Mouse (Mus musculus) myocyte (in vitro differentiated cells): ENCODE measurements around the gene Cptp. TPM values are rescaled to one million over a fixed set of nuclear protein-coding genes. Genes with fewer than 3 reads are reported as not detected.

Experiments
- H3K27me3 ChIP-seq: one replicate; pipeline ENCODE4 v1.6.1; 2011; ENCODE audit not compliant: control insufficient read depth, insufficient read depth, insufficient read length
- H3K36me3 ChIP-seq: one replicate; pipeline ENCODE4 v1.6.1; 2011; ENCODE audit not compliant: control insufficient read depth, insufficient read depth
- H3K4me2 ChIP-seq: one replicate; pipeline ENCODE4 v1.6.1; 2011; ENCODE audit warnings: low read depth, control low read depth
- H3K4me3 ChIP-seq: one replicate; pipeline ENCODE4 v1.5.1; 2011; ENCODE audit warnings: mild to moderate bottlenecking, control low read depth, moderate library complexity
- H3K79me2 ChIP-seq: one replicate; pipeline ENCODE4 v1.6.1; 2011; ENCODE audit not compliant: control insufficient read depth, insufficient read depth
- H3ac ChIP-seq: one replicate; pipeline ENCODE4 v1.6.1; 2011; ENCODE audit not compliant: control insufficient read depth, insufficient read length
- CEBPB ChIP-seq: IDR thresholded peaks from 2 replicates; pipeline ENCODE4 v1.6.1; 2011; ENCODE audit warnings: mild to moderate bottlenecking, moderate library complexity; ENCODE audit not compliant: poor library complexity, insufficient read depth, severe bottlenecking
- E2F4 ChIP-seq: IDR thresholded peaks from one replicate; pipeline ENCODE4 v1.6.1; 2011; ENCODE audit warnings: mild to moderate bottlenecking, control low read depth, moderate library complexity; ENCODE audit not compliant: insufficient read depth
- MAX ChIP-seq: IDR thresholded peaks from one replicate; pipeline ENCODE4 v1.6.1; 2011; ENCODE audit warnings: low read depth, mild to moderate bottlenecking, control low read depth
- MYOD1 ChIP-seq, 3 experiments: IDR thresholded peaks; one replicate each; pipeline ENCODE4 v1.6.1; 2011; ENCODE audit warnings: control low read depth in 2 of 3, low read depth in 2 of 3, mild to moderate bottlenecking in 2 of 3, moderate library complexity in 1 of 3; ENCODE audit not compliant: insufficient read length in 2 of 3, control insufficient read depth in 1 of 3
- MYOG ChIP-seq, 3 experiments: IDR thresholded peaks; one replicate each; pipeline ENCODE4 v1.6.1; 2011; ENCODE audit warnings: control low read depth in 2 of 3, low read depth in 2 of 3, mild to moderate bottlenecking in 2 of 3; ENCODE audit not compliant: insufficient read length in 2 of 3, control insufficient read depth in 1 of 3, insufficient read depth in 1 of 3
- POLR2A ChIP-seq: IDR thresholded peaks from one replicate; pipeline ENCODE4 v1.6.1; 2011; ENCODE audit warnings: low read depth, mild to moderate bottlenecking, control low read depth, moderate library complexity; ENCODE audit not compliant: insufficient read length
- POLR2AphosphoS2 ChIP-seq: IDR thresholded peaks from one replicate; pipeline ENCODE4 v1.6.1; 2011; ENCODE audit warnings: low read depth, control low read depth; ENCODE audit not compliant: insufficient read length
- REST ChIP-seq: IDR thresholded peaks from one replicate; pipeline ENCODE4 v1.6.1; 2011; ENCODE audit warnings: mild to moderate bottlenecking, control low read depth, moderate library complexity; ENCODE audit not compliant: insufficient read depth, insufficient read length
- SRF ChIP-seq: IDR thresholded peaks from one replicate; pipeline ENCODE4 v1.6.1; 2011; ENCODE audit warnings: low read depth; ENCODE audit not compliant: control insufficient read depth, insufficient read length
- TCF12 ChIP-seq: IDR thresholded peaks from one replicate; pipeline ENCODE4 v1.6.1; 2011; ENCODE audit warnings: mild to moderate bottlenecking, control low read depth; ENCODE audit not compliant: poor library complexity, insufficient read depth, severe bottlenecking
- TCF3 ChIP-seq: IDR thresholded peaks from one replicate; pipeline ENCODE4 v1.6.1; 2011; ENCODE audit warnings: low read depth, control low read depth; ENCODE audit not compliant: insufficient read length
- USF1 ChIP-seq: IDR thresholded peaks from one replicate; pipeline ENCODE4 v1.6.1; 2011; ENCODE audit warnings: low read depth, mild to moderate bottlenecking, control low read depth, moderate library complexity
- polyA plus RNA-seq: library from polyadenylated mRNA; unstranded; fragments of >200 nt; fragmentation: generic; extraction: Trizol; gene quantifications from one replicate; pipeline ENCODE4 v1.2.1, GENCODE M21; 2012; ENCODE audit warnings: missing spikeins

Gene Cptp
- polyA plus RNA-seq, 1 experiment = 10.5 TPM

GRCm38 (mm10) chr4:155843231-155843630 is 26.0 kb downstream of the Cptp start:
- Histone ChIP-seq H3K4me2 (no peak overlapping the region), H3K36me3 (peaks cover 6% of the 10 kb centered on the region), H3K4me3 (no peak overlapping the region), H3K79me2 (peaks cover 14% of the 10 kb centered on the region), H3ac (no peak overlapping the region), H3K27me3 (no peaks in the 10 kb centered on the region)
- TF ChIP-seq POLR2A (no peak), TCF12 (no peak), CEBPB (no peak)

- Histone ChIP-seq H3K4me3 (peak overlapping the region; percentile 38), H3K27me3 (no peaks in the 10 kb centered on the region), H3K79me2 (peaks cover 6% of the 10 kb centered on the region), H3ac (no peak overlapping the region), H3K36me3 (peaks cover 6% of the 10 kb centered on the region), H3K4me2 (no peak overlapping the region)
- TF ChIP-seq TCF12 (no peak), TCF3 (no peak), POLR2A (no peak), E2F4 (no peak), MAX (no peak), MYOG (IDR thresholded peaks at IDR 0.05; ENCODE audit: control insufficient read depth in 1 of 3, insufficient read depth in 1 of 3, insufficient read length in 2 of 3, low read depth in 2 of 3) (no peak), SRF (no peak), USF1 (no peak), MYOD1 (IDR thresholded peaks at IDR 0.05; ENCODE audit: control insufficient read depth in 1 of 3, insufficient read length in 2 of 3, low read depth in 2 of 3) (no peak), REST (no peak), POLR2AphosphoS2 (no peak), CEBPB (no peak)
Observed at GRCm38 (mm10) chr4:155841651-155842270, 27.5 kb downstream of the Cptp start.

GRCm38 (mm10) chr4:155841003-155841454 is 28.2 kb downstream of the Cptp start:
- Histone ChIP-seq H3ac (no peak overlapping the region), H3K27me3 (no peaks in the 10 kb centered on the region), H3K79me2 (peaks cover 6% of the 10 kb centered on the region), H3K4me2 (peak overlapping the region; percentile 78), H3K36me3 (peaks cover 6% of the 10 kb centered on the region), H3K4me3 (peak overlapping the region; percentile 38)
- TF ChIP-seq TCF12 (no peak), MYOG (IDR thresholded peaks at IDR 0.05; ENCODE audit: control insufficient read depth in 1 of 3, insufficient read depth in 1 of 3, insufficient read length in 2 of 3, low read depth in 2 of 3) (no peak), POLR2A (peak; percentile 32)

GRCm38 (mm10) chr4:155840076-155841002 is 28.9 kb downstream of the Cptp start:
- H3ac ChIP-seq = peak overlapping the region; percentile 2
- peaks cover 6% of the 10 kb centered on the region for H3K79me2 ChIP-seq
- peak overlapping the region; percentile 78 for H3K4me2 ChIP-seq
- peak overlapping the region; percentile 38 for H3K4me3 ChIP-seq
- peaks cover 6% of the 10 kb centered on the region for H3K36me3 ChIP-seq
- no peak for TF ChIP-seq POLR2AphosphoS2
- no peak for TF ChIP-seq SRF
- TF ChIP-seq MYOG (IDR thresholded peaks at IDR 0.05; ENCODE audit: control insufficient read depth in 1 of 3, insufficient read depth in 1 of 3, insufficient read length in 2 of 3, low read depth in 2 of 3) = no peak
- no peak for TF ChIP-seq POLR2A
- no peak for TF ChIP-seq TCF3
- no peaks in the 10 kb centered on the region for H3K27me3 ChIP-seq

GRCm38 (mm10) chr4:155839483-155839910 is 29.7 kb downstream of the Cptp start, which contains the start of gene Mxra8:
Gene Mxra8 (plus strand): TSS chr4:155839680.
- Histone ChIP-seq H3K79me2 (peaks cover 6% of the 10 kb centered on the region), H3K27me3 (no peaks in the 10 kb centered on the region), H3K4me3 (peak within 1 kb of the TSS; percentile 38), H3K4me2 (peak within 1 kb of the TSS; percentile 78), H3ac (peak within 1 kb of the TSS; percentile 2), H3K36me3 (peaks cover 6% of the 10 kb centered on the region)
- TF ChIP-seq POLR2AphosphoS2 = peak; percentile 20
- peak; percentile 10 for TF ChIP-seq POLR2A
- TF ChIP-seq MYOG (IDR thresholded peaks at IDR 0.05; ENCODE audit: control insufficient read depth in 1 of 3, insufficient read depth in 1 of 3, insufficient read length in 2 of 3, low read depth in 2 of 3) = no peak
- TF ChIP-seq TCF3 = no peak
- TF ChIP-seq MAX = no peak
